Mouse (Mus musculus): ENCODE results near the gene Tff1. TPM values are rescaled to one million over a fixed set of nuclear protein-coding genes. Genes with fewer than 3 reads are reported as not detected.
A peak's percentile ranks its signal among the peaks of the same experiment; 100 is the strongest.

Gene Tff1
- polyA plus RNA-seq, 1 experiment from 2014 or later: not detected

DNA sequence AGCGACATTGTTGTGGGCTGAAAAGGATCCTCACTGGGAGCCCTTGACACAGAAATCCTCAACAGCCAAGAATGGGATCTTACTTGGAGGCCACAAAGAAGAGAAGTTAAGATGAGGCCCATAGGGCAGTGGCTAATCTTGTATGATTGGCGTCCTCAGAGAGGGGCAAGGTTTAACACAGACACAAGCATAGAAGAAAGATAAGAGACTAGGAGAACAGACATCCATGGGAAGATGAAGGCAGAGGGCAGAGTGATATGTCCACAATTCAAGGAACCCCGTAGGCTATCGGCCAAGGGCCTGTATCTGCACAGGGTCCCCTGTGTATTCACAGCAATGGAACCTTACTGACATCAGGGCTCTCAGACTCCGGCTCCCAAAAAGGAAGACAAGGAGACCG lies 30.1 kb upstream of the Tff1 start:
- no peaks in the 10 kb centered on the region for H3K9me3 ChIP-seq (ENCODE audit: control insufficient read depth, low read length)
- no peak for ATAC-seq (ENCODE audit: insufficient number of reproducible peaks, low FRiP score, low TSS enrichment, low read depth)
- H3K4me1 ChIP-seq (ENCODE audit: control insufficient read depth, insufficient read depth, low read length): 0 out of 2 replicates have a peak, but pooled peaks cover 3% of the 10 kb centered on the region
- no peak overlapping the region for H3K27ac ChIP-seq (replicated peaks; ENCODE audit: low read depth, low read length)
- no peaks in the 10 kb centered on the region for H3K36me3 ChIP-seq (ENCODE audit: control insufficient read depth, insufficient read depth, low read length)
- no peaks in the 10 kb centered on the region for H3K27me3 ChIP-seq (ENCODE audit: control insufficient read depth, insufficient read depth, low read length)
- H3K9ac ChIP-seq (ENCODE audit: low read length): no peak overlapping the region
- H3K4me3 ChIP-seq (ENCODE audit: low read depth, low read length): no peak overlapping the region
- WGBS: 98% methylated on average over 6 of the region's 6 CpGs
- H3K4me2 ChIP-seq (ENCODE audit: low read depth, severe bottlenecking): no peak overlapping the region
- no peak for DNase-seq (ENCODE audit: low spot score)

GRCm38 (mm10) chr17:31193360-31193759 lies 28.3 kb upstream of the Tff1 start:
- Histone ChIP-seq H3K4me2 (ENCODE audit: low read depth, severe bottlenecking) (no peak overlapping the region), H3K27ac (replicated peaks; ENCODE audit: low read depth, low read length) (no peak overlapping the region), H3K9ac (ENCODE audit: low read length) (no peak overlapping the region), H3K4me1 (ENCODE audit: control insufficient read depth, insufficient read depth, low read length) (0 out of 2 replicates have a peak, but pooled peaks cover 3% of the 10 kb centered on the region), H3K36me3 (ENCODE audit: control insufficient read depth, insufficient read depth, low read length) (no peaks in the 10 kb centered on the region), H3K9me3 (ENCODE audit: control insufficient read depth, low read length) (no peaks in the 10 kb centered on the region), H3K4me3 (ENCODE audit: low read depth, low read length) (no peak overlapping the region), H3K27me3 (ENCODE audit: control insufficient read depth, insufficient read depth, low read length) (no peaks in the 10 kb centered on the region)
- no peak for ATAC-seq (ENCODE audit: insufficient number of reproducible peaks, low FRiP score, low TSS enrichment, low read depth)
- no peak for DNase-seq (ENCODE audit: low spot score)
- 78% methylated on average over 9 of the region's 9 CpGs for WGBS

DNA sequence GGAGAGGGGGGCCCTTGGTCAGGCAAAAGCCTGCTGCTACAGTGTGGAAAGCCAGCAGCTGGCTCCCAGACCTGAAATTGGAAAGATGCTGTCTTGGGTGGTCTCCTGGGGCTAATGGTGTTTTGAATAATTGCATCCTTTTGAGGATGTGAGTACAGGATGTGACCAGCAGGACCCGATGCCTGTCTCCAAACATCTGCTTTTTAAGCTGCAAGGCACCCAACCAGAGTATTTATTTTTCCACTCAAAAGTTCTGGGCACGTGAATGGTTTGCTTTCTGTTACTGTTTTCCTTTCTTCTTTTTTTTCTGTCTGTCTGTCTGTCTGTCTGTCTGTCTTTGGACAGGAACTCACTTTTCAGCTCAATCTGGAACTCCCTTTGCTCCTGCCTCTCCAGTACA lies 27.6 kb upstream of the Tff1 start:
- no peaks in the 10 kb centered on the region for H3K9me3 ChIP-seq (ENCODE audit: control insufficient read depth, low read length)
- no peak for ATAC-seq (ENCODE audit: insufficient number of reproducible peaks, low FRiP score, low TSS enrichment, low read depth)
- WGBS: 40% methylated on average over 2 of the region's 2 CpGs

GRCm38 (mm10) chr17:31191825-31192224 lies 26.7 kb upstream of the Tff1 start:
- 63% methylated on average over 8 of the region's 8 CpGs for WGBS
- Histone ChIP-seq H3K27ac (replicated peaks; ENCODE audit: low read depth, low read length) (no peak overlapping the region), H3K36me3 (ENCODE audit: control insufficient read depth, insufficient read depth, low read length) (no peaks in the 10 kb centered on the region), H3K4me3 (ENCODE audit: low read depth, low read length) (no peak overlapping the region), H3K9ac (ENCODE audit: low read length) (no peak overlapping the region), H3K27me3 (ENCODE audit: control insufficient read depth, insufficient read depth, low read length) (no peaks in the 10 kb centered on the region), H3K9me3 (ENCODE audit: control insufficient read depth, low read length) (no peaks in the 10 kb centered on the region), H3K4me1 (ENCODE audit: control insufficient read depth, insufficient read depth, low read length) (0 out of 2 replicates have a peak, but pooled peaks cover 3% of the 10 kb centered on the region), H3K4me2 (ENCODE audit: low read depth, severe bottlenecking) (no peak overlapping the region)
- no peak for ATAC-seq (ENCODE audit: insufficient number of reproducible peaks, low FRiP score, low TSS enrichment, low read depth)
- DNase-seq (ENCODE audit: low spot score): no peak

More for the DNA sequence above, 27.6 kb upstream of the Tff1 start:
- Histone ChIP-seq H3K9ac (ENCODE audit: low read length) (no peak overlapping the region), H3K27me3 (ENCODE audit: control insufficient read depth, insufficient read depth, low read length) (no peaks in the 10 kb centered on the region), H3K4me2 (ENCODE audit: low read depth, severe bottlenecking) (no peak overlapping the region), H3K4me3 (ENCODE audit: low read depth, low read length) (no peak overlapping the region), H3K36me3 (ENCODE audit: control insufficient read depth, insufficient read depth, low read length) (no peaks in the 10 kb centered on the region), H3K4me1 (ENCODE audit: control insufficient read depth, insufficient read depth, low read length) (0 out of 2 replicates have a peak, but pooled peaks cover 3% of the 10 kb centered on the region), H3K27ac (replicated peaks; ENCODE audit: low read depth, low read length) (no peak overlapping the region)
- DNase-seq (ENCODE audit: low spot score): peak; percentile 32

- Histone ChIP-seq H3K4me3 (ENCODE audit: low read depth, low read length) (no peak overlapping the region), H3K4me1 (ENCODE audit: control insufficient read depth, insufficient read depth, low read length) (0 out of 2 replicates have a peak, but pooled peaks cover under 1% of the 10 kb centered on the region), H3K9ac (ENCODE audit: low read length) (no peak overlapping the region), H3K36me3 (ENCODE audit: control insufficient read depth, insufficient read depth, low read length) (no peaks in the 10 kb centered on the region), H3K27ac (replicated peaks; ENCODE audit: low read depth, low read length) (no peak overlapping the region), H3K9me3 (ENCODE audit: control insufficient read depth, low read length) (no peaks in the 10 kb centered on the region), H3K27me3 (ENCODE audit: control insufficient read depth, insufficient read depth, low read length) (no peaks in the 10 kb centered on the region), H3K4me2 (ENCODE audit: low read depth, severe bottlenecking) (no peak overlapping the region)
- WGBS: 23% methylated on average over 4 of the region's 4 CpGs
- DNase-seq (ENCODE audit: low spot score) (peak; percentile 68), ATAC-seq (ENCODE audit: insufficient number of reproducible peaks, low FRiP score, low TSS enrichment, low read depth) (no peak)
These were observed 22.3 kb upstream of the Tff1 start for GRCm38 (mm10) chr17:31187370-31187769.

DNA sequence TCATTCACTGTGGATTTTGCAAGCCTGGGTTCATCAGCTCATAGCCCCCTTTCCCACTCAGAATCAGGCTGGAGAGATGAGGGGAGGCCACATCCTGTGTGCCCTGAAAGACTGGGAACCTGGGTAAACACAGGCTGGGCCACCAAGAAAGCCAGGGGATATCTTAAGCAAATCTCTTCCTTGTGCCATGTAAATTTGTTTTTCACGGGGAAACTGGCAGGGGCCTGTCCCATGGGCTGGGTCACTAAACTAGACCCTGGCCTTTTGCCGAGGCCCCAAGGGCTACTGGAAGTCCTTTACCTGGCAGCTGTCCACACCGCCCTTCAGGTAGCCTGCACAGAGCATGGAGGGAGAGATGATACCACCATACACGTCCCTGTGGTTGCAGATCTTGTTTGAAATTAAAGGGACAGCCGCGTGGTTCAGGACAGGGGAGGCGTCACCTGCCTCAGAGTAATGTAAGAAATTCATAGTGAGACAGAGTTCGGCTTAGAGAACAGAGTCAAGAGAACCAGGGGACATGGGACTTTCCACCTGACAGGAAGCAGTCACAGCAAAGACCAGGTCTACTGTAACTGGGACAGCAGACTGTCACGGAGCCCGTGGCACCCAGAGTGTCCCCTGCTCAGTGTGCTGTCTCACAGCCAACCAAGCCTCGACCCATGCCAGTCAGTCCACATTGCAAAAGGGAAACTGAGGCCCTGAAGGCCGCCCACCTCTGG lies 19.4 kb upstream of the Tff1 start:
- Histone ChIP-seq H3K4me3 (ENCODE audit: low read depth, low read length) (no peak overlapping the region), H3K27ac (replicated peaks; ENCODE audit: low read depth, low read length) (no peak overlapping the region), H3K9me3 (ENCODE audit: control insufficient read depth, low read length) (no peaks in the 10 kb centered on the region), H3K4me1 (ENCODE audit: control insufficient read depth, insufficient read depth, low read length) (no peaks in the 10 kb centered on the region), H3K36me3 (ENCODE audit: control insufficient read depth, insufficient read depth, low read length) (no peaks in the 10 kb centered on the region), H3K4me2 (ENCODE audit: low read depth, severe bottlenecking) (no peak overlapping the region), H3K27me3 (ENCODE audit: control insufficient read depth, insufficient read depth, low read length) (no peaks in the 10 kb centered on the region), H3K9ac (ENCODE audit: low read length) (no peak overlapping the region)
- ATAC-seq (ENCODE audit: insufficient number of reproducible peaks, low FRiP score, low TSS enrichment, low read depth) (no peak), DNase-seq (ENCODE audit: low spot score) (no peak)
- 80% methylated on average over 12 of the region's 12 CpGs for WGBS

DNA sequence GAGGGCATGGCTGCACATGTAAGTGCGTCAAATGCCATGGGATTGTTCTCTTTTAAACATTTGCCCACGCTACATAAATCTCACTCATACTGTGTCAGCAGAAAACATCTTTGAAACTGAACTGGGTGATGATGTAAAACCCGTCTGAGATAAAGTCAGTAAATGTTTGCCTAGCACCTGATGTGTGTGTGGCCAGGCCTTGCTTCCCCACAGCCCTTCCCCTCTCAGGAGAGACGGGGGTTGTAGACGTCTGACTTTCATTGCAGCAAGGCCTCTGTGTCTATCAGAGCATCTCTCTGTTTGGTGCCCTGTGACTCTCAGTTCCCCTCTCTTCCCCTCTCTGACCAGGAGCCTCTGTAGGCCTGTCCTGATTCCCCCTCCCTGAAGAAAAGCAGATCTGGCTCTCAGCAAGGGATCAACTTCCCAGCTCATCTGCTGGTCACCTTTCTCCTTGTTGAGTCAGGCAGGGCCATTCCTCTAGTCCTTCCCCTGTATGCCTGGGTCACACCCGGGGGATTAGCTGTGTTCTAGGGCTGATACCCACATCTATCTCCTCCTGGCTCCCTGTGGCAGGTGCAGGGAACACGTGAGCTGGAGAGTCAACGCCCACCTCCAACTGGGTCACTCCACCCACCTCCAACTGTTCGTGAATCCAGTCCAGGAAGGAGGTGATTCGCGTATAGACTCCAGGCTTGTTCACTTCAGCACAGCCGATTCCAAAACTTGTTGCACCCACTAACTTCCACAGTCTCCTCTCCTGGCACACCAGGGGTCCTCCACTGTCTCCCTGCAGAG lies 18.3 kb upstream of the Tff1 start:
- WGBS: 72% methylated on average over 12 of the region's 12 CpGs
- no peak overlapping the region for H3K4me2 ChIP-seq (ENCODE audit: low read depth, severe bottlenecking)
- no peaks in the 10 kb centered on the region for H3K27me3 ChIP-seq (ENCODE audit: control insufficient read depth, insufficient read depth, low read length)
- H3K4me1 ChIP-seq (ENCODE audit: control insufficient read depth, insufficient read depth, low read length): no peaks in the 10 kb centered on the region
- ATAC-seq (ENCODE audit: insufficient number of reproducible peaks, low FRiP score, low TSS enrichment, low read depth) (no peak), DNase-seq (ENCODE audit: low spot score) (no peak)
- no peak overlapping the region for H3K9ac ChIP-seq (ENCODE audit: low read length)
- H3K4me3 ChIP-seq (ENCODE audit: low read depth, low read length): no peak overlapping the region
- no peaks in the 10 kb centered on the region for H3K36me3 ChIP-seq (ENCODE audit: control insufficient read depth, insufficient read depth, low read length)
- H3K9me3 ChIP-seq (ENCODE audit: control insufficient read depth, low read length): no peaks in the 10 kb centered on the region
- H3K27ac ChIP-seq (replicated peaks; ENCODE audit: low read depth, low read length): no peak overlapping the region

DNA sequence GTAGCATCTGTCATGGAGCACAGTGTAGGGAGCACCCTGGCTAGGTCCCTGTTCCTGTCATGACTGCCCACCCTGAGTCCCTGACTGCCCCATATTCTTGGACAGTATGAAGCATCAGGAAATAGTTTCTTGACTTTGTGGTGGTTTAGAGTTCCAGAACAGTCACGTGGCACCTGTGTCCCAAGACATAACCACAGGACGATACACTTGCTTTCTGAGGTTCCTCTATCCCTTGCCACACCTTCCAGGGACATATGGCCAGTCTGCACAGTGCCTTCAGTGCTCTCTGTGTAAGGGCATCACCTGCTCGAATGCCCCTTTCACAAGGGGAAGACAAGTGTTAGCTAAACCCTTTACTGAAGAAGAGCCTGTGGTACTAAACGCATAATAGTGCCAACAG lies 16.4 kb upstream of the Tff1 start:
- no peaks in the 10 kb centered on the region for H3K9me3 ChIP-seq (ENCODE audit: control insufficient read depth, low read length)
- no peaks in the 10 kb centered on the region for H3K36me3 ChIP-seq (ENCODE audit: control insufficient read depth, insufficient read depth, low read length)
- no peak overlapping the region for H3K4me3 ChIP-seq (ENCODE audit: low read depth, low read length)
- no peak overlapping the region for H3K4me2 ChIP-seq (ENCODE audit: low read depth, severe bottlenecking)
- no peak overlapping the region for H3K27ac ChIP-seq (replicated peaks; ENCODE audit: low read depth, low read length)
- DNase-seq (ENCODE audit: low spot score) (no peak), ATAC-seq (ENCODE audit: insufficient number of reproducible peaks, low FRiP score, low TSS enrichment, low read depth) (no peak)
- no peaks in the 10 kb centered on the region for H3K4me1 ChIP-seq (ENCODE audit: control insufficient read depth, insufficient read depth, low read length)
- 88% methylated on average over 4 of the region's 4 CpGs for WGBS
- no peak overlapping the region for H3K9ac ChIP-seq (ENCODE audit: low read length)
- H3K27me3 ChIP-seq (ENCODE audit: control insufficient read depth, insufficient read depth, low read length): no peaks in the 10 kb centered on the region
